Mouse (Mus musculus): ENCODE measurements around the gene Pik3ip1. TPM values are rescaled to one million over a fixed set of nuclear protein-coding genes. Genes with fewer than 3 reads are reported as not detected.

Pik3ip1 gene
- polyA plus RNA-seq, 1 experiment: 5.8 TPM

GRCm38 (mm10) chr11:3294641-3295040, 35.6 kb upstream of the Pik3ip1 start:
- peaks cover 21% of the 10 kb centered on the region for H3K36me3 ChIP-seq (ENCODE audit: control insufficient read depth, insufficient read depth)
- H3K4me3 ChIP-seq: no peak overlapping the region
- H3K79me2 ChIP-seq (ENCODE audit: control insufficient read depth, insufficient read depth): peaks cover 45% of the 10 kb centered on the region
- H3K27me3 ChIP-seq (ENCODE audit: control insufficient read depth, insufficient read depth, insufficient read length): no peaks in the 10 kb centered on the region
- no peak overlapping the region for H3ac ChIP-seq (ENCODE audit: control insufficient read depth, insufficient read length)
- TF ChIP-seq MYOD1 (IDR thresholded peaks at IDR 0.05; ENCODE audit: control insufficient read depth in 1 of 3, insufficient read length in 2 of 3, low read depth in 2 of 3) (no peak), CEBPB (IDR thresholded peaks at IDR 0.05; ENCODE audit: insufficient read depth, poor library complexity, severe bottlenecking) (no peak), TCF12 (IDR thresholded peaks at IDR 0.05; ENCODE audit: insufficient read depth, poor library complexity, severe bottlenecking) (no peak), E2F4 (IDR thresholded peaks at IDR 0.05; ENCODE audit: insufficient read depth) (no peak), REST (IDR thresholded peaks at IDR 0.05; ENCODE audit: insufficient read depth, insufficient read length) (no peak), TCF3 (IDR thresholded peaks at IDR 0.05; ENCODE audit: insufficient read length, low read depth) (no peak), POLR2A (IDR thresholded peaks at IDR 0.05; ENCODE audit: insufficient read length, low read depth) (no peak), POLR2AphosphoS2 (IDR thresholded peaks at IDR 0.05; ENCODE audit: insufficient read length, low read depth) (no peak), MYOG (IDR thresholded peaks at IDR 0.05; ENCODE audit: control insufficient read depth in 1 of 3, insufficient read depth in 1 of 3, insufficient read length in 2 of 3, low read depth in 2 of 3) (no peak), MAX (IDR thresholded peaks at IDR 0.05; ENCODE audit: low read depth) (no peak), USF1 (IDR thresholded peaks at IDR 0.05; ENCODE audit: low read depth) (no peak)
- no peak overlapping the region for H3K4me2 ChIP-seq (ENCODE audit: low read depth)

- no peak overlapping the region for H3K4me2 ChIP-seq (ENCODE audit: low read depth)
- H3K79me2 ChIP-seq (ENCODE audit: control insufficient read depth, insufficient read depth): peaks cover 37% of the 10 kb centered on the region
- H3K4me3 ChIP-seq: no peak overlapping the region
- TF ChIP-seq USF1 (IDR thresholded peaks at IDR 0.05; ENCODE audit: low read depth): peak; percentile 26
- no peak for TF ChIP-seq TCF12 (IDR thresholded peaks at IDR 0.05; ENCODE audit: insufficient read depth, poor library complexity, severe bottlenecking)
- no peak overlapping the region for H3ac ChIP-seq (ENCODE audit: control insufficient read depth, insufficient read length)
- no peaks in the 10 kb centered on the region for H3K27me3 ChIP-seq (ENCODE audit: control insufficient read depth, insufficient read depth, insufficient read length)
- peaks cover 21% of the 10 kb centered on the region for H3K36me3 ChIP-seq (ENCODE audit: control insufficient read depth, insufficient read depth)
Observed at GRCm38 (mm10) chr11:3296056-3296455, 34.1 kb upstream of the Pik3ip1 start.

GRCm38 (mm10) chr11:3297871-3298812, 32.1 kb upstream of the Pik3ip1 start:
- TF ChIP-seq E2F4 (IDR thresholded peaks at IDR 0.05; ENCODE audit: insufficient read depth): no peak
- no peak for TF ChIP-seq CEBPB (IDR thresholded peaks at IDR 0.05; ENCODE audit: insufficient read depth, poor library complexity, severe bottlenecking)
- TF ChIP-seq MAX (IDR thresholded peaks at IDR 0.05; ENCODE audit: low read depth): no peak
- no peak for TF ChIP-seq TCF12 (IDR thresholded peaks at IDR 0.05; ENCODE audit: insufficient read depth, poor library complexity, severe bottlenecking)
- TF ChIP-seq MYOG (IDR thresholded peaks at IDR 0.05; ENCODE audit: control insufficient read depth in 1 of 3, insufficient read depth in 1 of 3, insufficient read length in 2 of 3, low read depth in 2 of 3): no peak
- TF ChIP-seq POLR2A (IDR thresholded peaks at IDR 0.05; ENCODE audit: insufficient read length, low read depth): no peak
- TF ChIP-seq POLR2AphosphoS2 (IDR thresholded peaks at IDR 0.05; ENCODE audit: insufficient read length, low read depth): no peak
- no peak for TF ChIP-seq REST (IDR thresholded peaks at IDR 0.05; ENCODE audit: insufficient read depth, insufficient read length)
- TF ChIP-seq TCF3 (IDR thresholded peaks at IDR 0.05; ENCODE audit: insufficient read length, low read depth): no peak
- Histone ChIP-seq H3K4me3 (no peak overlapping the region), H3K27me3 (ENCODE audit: control insufficient read depth, insufficient read depth, insufficient read length) (no peaks in the 10 kb centered on the region), H3K36me3 (ENCODE audit: control insufficient read depth, insufficient read depth) (peaks cover 36% of the 10 kb centered on the region), H3ac (ENCODE audit: control insufficient read depth, insufficient read length) (no peak overlapping the region), H3K79me2 (ENCODE audit: control insufficient read depth, insufficient read depth) (peaks cover 17% of the 10 kb centered on the region), H3K4me2 (ENCODE audit: low read depth) (no peak overlapping the region)

- Histone ChIP-seq H3K27me3 (ENCODE audit: control insufficient read depth, insufficient read depth, insufficient read length) (no peaks in the 10 kb centered on the region), H3K4me2 (ENCODE audit: low read depth) (no peak overlapping the region), H3K79me2 (ENCODE audit: control insufficient read depth, insufficient read depth) (peaks cover 11% of the 10 kb centered on the region), H3K4me3 (no peak overlapping the region), H3ac (ENCODE audit: control insufficient read depth, insufficient read length) (no peak overlapping the region), H3K36me3 (ENCODE audit: control insufficient read depth, insufficient read depth) (peaks cover 29% of the 10 kb centered on the region)
- no peak for TF ChIP-seq USF1 (IDR thresholded peaks at IDR 0.05; ENCODE audit: low read depth)
- no peak for TF ChIP-seq MYOG (IDR thresholded peaks at IDR 0.05; ENCODE audit: control insufficient read depth in 1 of 3, insufficient read depth in 1 of 3, insufficient read length in 2 of 3, low read depth in 2 of 3)
- no peak for TF ChIP-seq REST (IDR thresholded peaks at IDR 0.05; ENCODE audit: insufficient read depth, insufficient read length)
- no peak for TF ChIP-seq E2F4 (IDR thresholded peaks at IDR 0.05; ENCODE audit: insufficient read depth)
- no peak for TF ChIP-seq MAX (IDR thresholded peaks at IDR 0.05; ENCODE audit: low read depth)
- TF ChIP-seq POLR2AphosphoS2 (IDR thresholded peaks at IDR 0.05; ENCODE audit: insufficient read length, low read depth): no peak
- TF ChIP-seq MYOD1 (IDR thresholded peaks at IDR 0.05; ENCODE audit: control insufficient read depth in 1 of 3, insufficient read length in 2 of 3, low read depth in 2 of 3): no peak
- no peak for TF ChIP-seq TCF3 (IDR thresholded peaks at IDR 0.05; ENCODE audit: insufficient read length, low read depth)
- no peak for TF ChIP-seq TCF12 (IDR thresholded peaks at IDR 0.05; ENCODE audit: insufficient read depth, poor library complexity, severe bottlenecking)
Observed at GRCm38 (mm10) chr11:3298813-3299185, 31.4 kb upstream of the Pik3ip1 start.

GRCm38 (mm10) chr11:3301075-3301474, 29.1 kb upstream of the Pik3ip1 start:
- no peaks in the 10 kb centered on the region for H3K27me3 ChIP-seq (ENCODE audit: control insufficient read depth, insufficient read depth, insufficient read length)
- TF ChIP-seq USF1 (IDR thresholded peaks at IDR 0.05; ENCODE audit: low read depth) (no peak), TCF3 (IDR thresholded peaks at IDR 0.05; ENCODE audit: insufficient read length, low read depth) (no peak), TCF12 (IDR thresholded peaks at IDR 0.05; ENCODE audit: insufficient read depth, poor library complexity, severe bottlenecking) (no peak), E2F4 (IDR thresholded peaks at IDR 0.05; ENCODE audit: insufficient read depth) (no peak), MYOD1 (IDR thresholded peaks at IDR 0.05; ENCODE audit: control insufficient read depth in 1 of 3, insufficient read length in 2 of 3, low read depth in 2 of 3) (no peak)
- no peak overlapping the region for H3K4me3 ChIP-seq
- H3K4me2 ChIP-seq (ENCODE audit: low read depth): no peak overlapping the region
- no peaks in the 10 kb centered on the region for H3K79me2 ChIP-seq (ENCODE audit: control insufficient read depth, insufficient read depth)
- no peak overlapping the region for H3ac ChIP-seq (ENCODE audit: control insufficient read depth, insufficient read length)
- H3K36me3 ChIP-seq (ENCODE audit: control insufficient read depth, insufficient read depth): peaks cover 28% of the 10 kb centered on the region

Measured in myocyte (in vitro differentiated cells).